Mouse (Mus musculus) CH12.LX (cell line): ENCODE measurements around the gene Tnfrsf18.

ENCODE experiments used
- CTCF ChIP-seq, 2 experiments: IDR thresholded peaks in 1 of 2; conservative IDR thresholded peaks in 1 of 2; 2 replicates each; pipeline ENCODE4 v1.5.1; 2011 to 2012; ENCODE audit warnings: low read depth in 2 of 2, low read length in 2 of 2, improper control_type of control experiment in 1 of 2, inconsistent platforms in 1 of 2, mild to moderate bottlenecking in 1 of 2, moderate library complexity in 1 of 2
- ELF1 ChIP-seq: IDR thresholded peaks from 2 replicates; pipeline ENCODE4 v1.6.1; 2014; ENCODE audit warnings: low read depth, mild to moderate bottlenecking, inconsistent platforms, low read length, improper control_type of control experiment
- KAT2A ChIP-seq: IDR thresholded peaks from 2 replicates; pipeline ENCODE4 v1.6.1; 2012; ENCODE audit warnings: low read length, improper control_type of control experiment, inconsistent platforms; ENCODE audit not compliant: insufficient replicate concordance
- MEF2A ChIP-seq: IDR thresholded peaks from 2 replicates; pipeline ENCODE4 v1.6.1; 2014; ENCODE audit warnings: low read depth, mild to moderate bottlenecking, inconsistent platforms, low read length, improper control_type of control experiment, borderline replicate concordance
- POLR2A ChIP-seq: IDR thresholded peaks from 2 replicates; pipeline ENCODE4 v1.6.1; 2011; ENCODE audit warnings: low read depth, mild to moderate bottlenecking, improper control_type of control experiment, low read length
- POLR2AphosphoS2 ChIP-seq: IDR thresholded peaks from 2 replicates; pipeline ENCODE4 v1.6.1; 2011; ENCODE audit warnings: low read depth, low read length, improper control_type of control experiment

- TF ChIP-seq POLR2A (no peak), MEF2A (no peak), CTCF (conservative IDR thresholded peaks at IDR 0.05 in 1 of 2, IDR thresholded peaks at IDR 0.05 in 1 of 2; ENCODE audit: low read depth in 2 of 2, low read length in 2 of 2) (no peak), POLR2AphosphoS2 (no peak), ELF1 (no peak), KAT2A (no peak)
Measured at GRCm38 (mm10) chr4:156055173-156055572, 29.2 kb downstream of the Tnfrsf18 start.
